Mouse (Mus musculus): Measurements from ENCODE around the gene Msmb. TPM values are rescaled to one million over a fixed set of nuclear protein-coding genes. Genes with fewer than 3 reads are reported as not detected.
"Not testable (repeated sequence)": the region's sequence is repeated elsewhere in the genome, so short reads cannot be mapped to it uniquely, and the experiment has no call there.

Gene Msmb
- total RNA-seq (2021) = not detected

GRCm38 (mm10) chr14:32141723-32142122 is at the start of gene Msmb:
Gene Msmb (plus strand): TSS chr14:32142023.
- DNase-seq = no peak

- DNase-seq = no peak
These were observed 48.8 kb upstream of the Msmb start for GRCm38 (mm10) chr14:32093018-32093417.

- peak; percentile 65 for DNase-seq
These were observed 48.2 kb upstream of the Msmb start for GRCm38 (mm10) chr14:32093500-32094117.

- no peak for DNase-seq
These were observed 46.2 kb upstream of the Msmb start for GRCm38 (mm10) chr14:32095646-32096045.

GRCm38 (mm10) chr14:32096740-32097139 is 45.1 kb upstream of the Msmb start:
- DNase-seq = no peak

- no peak for DNase-seq
These were observed 44.1 kb upstream of the Msmb start for GRCm38 (mm10) chr14:32097691-32098090.

- DNase-seq = no peak
These were observed 42.9 kb upstream of the Msmb start for GRCm38 (mm10) chr14:32098951-32099350.

- no peak for DNase-seq
These were observed 38.3 kb upstream of the Msmb start for GRCm38 (mm10) chr14:32103556-32103955.

- DNase-seq = no peak
These were observed 36.2 kb upstream of the Msmb start for GRCm38 (mm10) chr14:32105663-32106062.

GRCm38 (mm10) chr14:32106911-32107310 is 34.9 kb upstream of the Msmb start:
- no peak for DNase-seq

GRCm38 (mm10) chr14:32112124-32112523 is 29.7 kb upstream of the Msmb start:
- DNase-seq = not testable (repeated sequence)

- no peak for DNase-seq
These were observed 20.6 kb upstream of the Msmb start for GRCm38 (mm10) chr14:32120940-32121919.

- DNase-seq = peak; percentile 49
These were observed 19.9 kb upstream of the Msmb start for GRCm38 (mm10) chr14:32121920-32122315.

GRCm38 (mm10) chr14:32124261-32124660 is 17.6 kb upstream of the Msmb start:
- DNase-seq = no peak

- not testable (repeated sequence) for DNase-seq
These were observed 16.6 kb upstream of the Msmb start for GRCm38 (mm10) chr14:32125256-32125655.

GRCm38 (mm10) chr14:32128409-32128808 is 13.4 kb upstream of the Msmb start:
- DNase-seq = no peak

- DNase-seq = no peak
These were observed 10.0 kb upstream of the Msmb start for GRCm38 (mm10) chr14:32131836-32132235.

GRCm38 (mm10) chr14:32134293-32134692 is 7.5 kb upstream of the Msmb start:
- no peak for DNase-seq

- not testable (repeated sequence) for DNase-seq
These were observed 5.4 kb upstream of the Msmb start for GRCm38 (mm10) chr14:32136467-32136866.

- no peak for DNase-seq
These were observed 1.4 kb upstream of the Msmb start for GRCm38 (mm10) chr14:32140359-32140965.

GRCm38 (mm10) chr14:32144734-32145133 is 2.9 kb downstream of the Msmb start:
- no peak for DNase-seq

GRCm38 (mm10) chr14:32145401-32145800 is 3.6 kb downstream of the Msmb start:
- DNase-seq = no peak

- no peak for DNase-seq
These were observed 4.1 kb downstream of the Msmb start for GRCm38 (mm10) chr14:32145809-32146511.
